Mouse (Mus musculus): ENCODE results near the gene Zbtb16.

The Zbtb16 gene

DNA sequence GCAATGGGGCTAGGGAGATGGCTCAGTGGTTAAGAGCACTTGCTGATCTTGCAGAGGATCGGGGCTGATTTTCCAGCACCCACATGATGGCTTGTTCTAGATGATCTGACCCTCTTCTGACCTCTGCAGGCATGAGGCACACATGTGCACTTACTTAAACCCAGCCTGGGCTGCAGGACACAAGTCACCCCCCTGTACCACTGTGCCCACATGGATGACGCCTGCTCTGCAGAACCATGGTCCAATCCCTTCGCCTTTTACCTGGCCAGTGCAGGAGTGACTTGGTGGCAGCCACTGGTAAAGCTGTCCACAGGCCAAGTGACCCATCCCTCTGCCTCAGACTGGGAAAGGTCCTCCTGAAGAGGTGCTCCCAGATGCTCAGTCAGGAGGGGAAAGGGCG is 67.1 kb downstream of the Zbtb16 start:
- no peak for DNase-seq (ENCODE audit: low spot score in 2 of 2)

DNA sequence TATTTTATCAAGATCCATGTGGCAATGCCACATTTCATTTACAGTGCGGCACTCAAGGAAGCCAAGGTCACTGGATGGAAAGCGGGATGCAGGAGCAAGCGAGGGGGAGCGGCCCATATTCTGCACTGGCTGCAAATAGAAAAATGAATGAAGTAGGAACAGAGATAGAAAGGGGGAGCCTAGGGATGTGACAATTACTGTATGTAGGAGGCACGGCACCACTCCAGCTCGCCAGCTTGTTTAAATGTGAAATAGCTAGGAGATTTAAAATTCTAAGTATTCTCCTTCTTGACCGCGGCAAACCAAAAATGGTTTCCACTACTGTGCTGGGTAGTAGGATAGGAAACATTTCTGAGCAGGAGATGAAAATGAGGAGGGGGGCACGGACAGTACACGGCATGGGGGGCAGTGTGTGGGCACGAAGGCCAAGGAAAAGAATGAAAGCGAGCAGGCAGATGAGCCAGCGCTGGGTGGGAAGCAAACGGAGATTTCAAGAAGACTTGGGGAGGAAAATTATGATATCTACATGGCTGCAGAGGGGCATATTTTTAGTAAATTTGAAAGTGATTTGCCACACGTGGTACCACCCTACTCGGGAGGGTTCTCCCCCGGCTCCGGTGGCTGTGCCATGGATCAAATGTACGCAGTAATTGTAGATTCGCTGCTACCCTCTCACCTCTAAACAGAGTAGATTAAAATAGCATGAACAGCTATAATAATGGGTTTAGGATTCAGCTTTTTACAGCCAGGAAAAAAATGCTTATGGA is 68.2 kb downstream of the Zbtb16 start:
- no peak for DNase-seq (ENCODE audit: low spot score in 2 of 2)

GRCm38 (mm10) chr9:48765927-48766326 is 70.1 kb downstream of the Zbtb16 start:
- no peak for DNase-seq (ENCODE audit: low spot score in 2 of 2)

DNA sequence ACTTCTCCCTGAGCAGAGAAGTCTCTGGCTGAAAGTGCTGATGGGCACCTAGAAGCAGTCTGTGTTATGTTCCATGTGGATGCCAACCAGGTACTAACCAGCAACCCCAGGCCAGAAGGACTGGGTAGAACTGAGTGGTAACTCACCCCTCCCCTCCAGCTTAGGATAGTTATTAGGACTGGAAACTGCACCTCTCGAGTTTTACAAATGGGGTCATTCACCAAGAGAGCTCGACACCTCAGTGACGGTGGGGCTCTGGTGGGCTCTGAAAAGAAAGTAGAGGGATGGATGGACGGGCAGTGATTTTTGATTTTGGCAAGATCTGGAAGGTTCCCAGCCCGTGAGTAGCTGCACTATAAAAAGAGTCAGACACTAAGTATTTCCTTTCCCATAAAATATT is 71.7 kb downstream of the Zbtb16 start:
- DNase-seq (ENCODE audit: low spot score in 2 of 2) = no peak

DNA sequence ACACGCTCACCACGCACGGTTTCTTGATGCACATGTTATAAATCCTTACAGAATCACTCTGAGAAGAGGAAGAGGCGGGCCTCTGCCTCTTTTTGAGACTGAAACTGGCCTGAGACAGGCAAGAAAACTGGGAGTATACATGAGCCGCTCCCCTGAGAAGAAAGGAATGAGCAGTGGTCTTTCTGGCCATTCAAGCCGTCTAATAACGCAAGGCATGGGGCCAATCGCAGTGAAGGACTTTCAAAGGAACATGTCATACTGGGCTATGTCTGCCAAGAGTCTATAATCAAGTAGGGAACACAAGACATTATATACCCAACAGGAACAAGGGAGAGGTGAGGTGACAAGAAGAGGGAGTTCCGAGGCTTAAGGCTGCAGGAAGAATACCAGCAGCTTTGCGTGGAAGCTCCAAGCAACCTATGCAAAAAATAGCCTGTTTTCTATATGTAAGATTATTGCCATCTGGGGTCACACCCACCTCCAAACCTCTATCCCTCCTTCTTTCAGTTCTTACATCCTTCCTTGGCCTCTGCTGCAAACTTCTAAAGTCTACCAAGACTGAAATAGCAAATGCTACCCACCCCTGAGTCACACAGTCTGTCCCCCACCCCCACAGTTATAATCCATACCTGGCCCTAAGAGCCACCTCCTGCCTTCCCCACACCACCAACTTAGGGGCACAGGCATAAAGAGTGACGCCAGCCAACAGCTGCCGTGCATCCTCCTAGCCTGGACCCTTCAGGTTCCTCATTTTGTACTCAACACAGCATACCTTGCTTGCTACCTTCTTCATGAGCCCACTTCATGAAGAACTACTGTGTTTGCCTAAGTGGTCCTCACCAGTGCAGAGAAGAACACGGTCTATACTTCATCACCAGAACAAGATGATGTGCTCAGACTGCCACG is 74.0 kb downstream of the Zbtb16 start:
- no peak for DNase-seq (ENCODE audit: low spot score in 2 of 2)

DNA sequence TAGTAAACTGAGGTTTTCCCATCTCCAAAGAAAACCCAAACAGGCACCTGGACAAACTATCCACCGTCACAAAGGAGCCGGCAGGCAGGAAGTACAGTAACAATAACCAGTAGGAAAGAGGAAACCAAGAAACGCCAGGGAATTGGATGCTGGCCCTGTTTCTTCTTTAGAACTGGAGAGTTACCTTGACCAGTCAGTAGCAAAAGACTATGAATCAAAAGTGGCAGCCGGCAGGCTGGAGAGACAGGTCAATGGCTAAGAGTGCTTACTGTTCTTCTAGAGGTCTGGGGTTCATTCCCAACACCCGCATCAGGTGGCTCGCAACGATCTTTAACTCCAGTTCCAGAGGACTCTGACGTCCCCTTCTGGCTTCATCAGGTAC is 74.9 kb downstream of the Zbtb16 start:
- no peak for DNase-seq (ENCODE audit: low spot score in 2 of 2)

DNA sequence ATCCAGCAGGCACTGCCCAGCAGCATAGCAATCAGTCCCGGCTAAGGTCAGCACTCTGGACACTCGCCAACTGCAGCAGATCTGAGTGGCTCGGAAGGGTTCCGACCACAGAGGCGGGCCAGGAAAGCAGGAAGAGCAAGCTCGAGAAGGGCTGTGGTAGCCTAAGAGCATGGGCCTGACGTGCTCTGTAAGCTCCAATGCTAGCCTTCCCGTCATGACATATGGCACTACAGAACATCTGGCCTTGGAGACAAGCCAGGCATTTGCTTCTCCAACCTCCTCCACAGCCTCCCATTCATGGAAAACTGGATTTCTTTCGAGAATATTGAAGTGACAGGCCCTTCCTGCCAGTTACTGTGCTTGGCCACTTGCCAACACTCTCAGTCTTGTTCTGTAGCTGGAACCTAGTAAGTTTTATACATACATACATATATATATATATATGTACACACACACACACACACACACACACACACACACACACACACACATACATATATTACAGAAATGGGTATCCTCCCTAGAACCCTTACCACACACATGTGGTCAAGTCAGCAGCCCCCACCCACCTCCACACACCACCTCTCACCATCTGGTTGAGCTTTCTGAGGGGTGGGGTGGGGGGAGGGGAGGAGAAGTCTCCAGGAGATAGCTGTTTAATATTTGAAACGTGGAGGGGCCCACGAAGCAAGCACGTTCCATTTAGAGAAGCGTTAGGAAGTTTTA is 75.4 kb downstream of the Zbtb16 start:
- DNase-seq (ENCODE audit: low spot score in 2 of 2) = peak; percentile 28 to 45

- DNase-seq (ENCODE audit: low spot score in 2 of 2) = no peak
Observed at GRCm38 (mm10) chr9:48759098-48759497, 76.9 kb downstream of the Zbtb16 start.

DNA sequence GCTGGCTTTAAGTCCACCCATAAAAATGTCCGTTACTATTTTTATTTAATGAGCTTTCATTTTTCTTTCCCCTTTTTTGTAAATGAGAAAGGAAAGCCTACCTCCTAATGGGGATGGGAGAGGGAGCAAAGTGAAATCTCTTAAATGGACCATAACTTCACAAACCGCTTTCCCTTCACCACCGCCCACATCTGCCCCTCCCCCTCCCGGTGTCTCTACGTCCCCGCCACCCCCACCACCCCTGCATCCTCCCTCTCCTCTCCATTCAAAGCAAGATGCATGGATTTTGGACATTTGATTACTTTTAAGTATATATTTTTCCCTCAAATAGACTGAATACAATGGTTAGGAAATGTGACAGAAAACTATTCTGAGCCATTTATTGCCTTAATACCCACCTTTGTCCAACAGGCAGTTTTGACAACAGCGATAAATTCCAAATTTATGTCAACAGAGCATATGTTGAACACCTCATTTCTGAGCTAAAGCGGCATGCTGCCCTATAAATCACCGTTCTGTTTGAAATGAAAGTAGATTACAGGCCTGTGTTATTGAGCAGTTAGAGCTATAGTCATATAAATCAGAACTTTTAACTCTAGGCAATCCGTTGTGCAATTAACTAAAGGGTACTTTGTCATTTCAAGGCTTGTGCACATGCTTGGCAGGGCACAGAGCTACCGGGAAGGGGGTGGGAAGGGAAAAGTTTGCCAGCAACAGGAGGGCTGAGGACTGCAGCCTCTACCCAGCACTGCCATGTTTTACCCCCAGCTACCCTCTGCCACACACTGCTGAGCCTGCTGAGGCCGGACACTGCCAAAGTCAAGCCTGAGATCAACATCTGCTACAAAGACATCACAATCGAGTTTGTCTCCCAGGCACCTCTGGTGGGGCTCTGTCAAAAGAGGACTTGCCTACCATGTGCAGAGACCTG is 78.1 kb downstream of the Zbtb16 start:
- no peak for DNase-seq (ENCODE audit: low spot score in 2 of 2)

GRCm38 (mm10) chr9:48756261-48756812 is 79.7 kb downstream of the Zbtb16 start:
- no peak for DNase-seq (ENCODE audit: low spot score in 2 of 2)

DNA sequence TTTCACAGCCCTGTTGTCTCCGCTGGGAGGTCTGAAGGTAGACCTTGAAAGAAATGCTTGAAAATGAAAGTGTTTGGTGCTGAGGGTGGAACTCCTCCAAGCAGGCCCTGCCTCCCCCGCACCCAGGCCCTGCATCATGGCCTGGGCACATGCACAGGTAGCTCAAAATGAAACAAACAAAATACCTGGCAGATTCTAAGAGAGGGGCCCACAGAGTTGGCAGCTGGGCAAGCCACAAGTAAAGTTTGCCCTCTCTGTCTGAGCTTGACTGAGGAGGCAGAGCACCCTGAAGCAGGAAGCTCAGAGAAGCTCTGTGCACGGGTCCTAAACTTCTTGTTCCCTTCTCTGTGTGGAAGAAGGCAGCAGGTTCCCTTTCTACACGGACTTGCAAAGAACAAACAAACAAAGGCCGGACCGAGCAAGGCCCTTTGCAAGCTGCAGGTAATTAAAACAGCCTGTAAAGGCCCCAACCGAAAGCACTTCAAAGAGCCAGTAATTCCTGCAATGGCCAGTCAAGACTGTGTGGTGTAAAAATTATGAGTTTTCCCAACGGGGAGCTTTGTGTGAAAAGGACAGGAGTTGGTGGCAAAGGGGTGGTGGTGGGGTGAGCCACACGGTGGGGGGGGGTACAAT is 80.5 kb downstream of the Zbtb16 start:
- DNase-seq (ENCODE audit: low spot score in 2 of 2) = no peak

DNA sequence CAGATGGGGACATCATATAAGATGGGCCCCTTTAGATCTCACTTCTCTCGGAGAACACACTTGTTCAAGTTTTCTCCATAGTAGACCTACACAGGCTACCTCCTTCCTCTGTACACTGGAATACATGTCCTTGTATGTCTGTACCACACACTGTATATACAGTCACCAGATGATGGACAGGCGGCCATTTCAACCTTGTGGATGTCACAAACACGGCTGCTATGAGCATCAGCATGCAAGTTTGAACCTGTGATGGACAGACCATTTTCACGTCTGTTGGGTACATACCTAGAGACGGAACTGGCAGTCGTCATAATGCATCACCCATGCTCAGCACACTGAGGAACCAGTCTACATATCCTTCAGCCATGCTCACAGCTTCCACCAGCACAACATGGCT is 81.6 kb downstream of the Zbtb16 start:
- no peak for DNase-seq (ENCODE audit: low spot score in 2 of 2)

GRCm38 (mm10) chr9:48753881-48754280 is 82.1 kb downstream of the Zbtb16 start:
- DNase-seq (ENCODE audit: low spot score in 2 of 2) = no peak

DNA sequence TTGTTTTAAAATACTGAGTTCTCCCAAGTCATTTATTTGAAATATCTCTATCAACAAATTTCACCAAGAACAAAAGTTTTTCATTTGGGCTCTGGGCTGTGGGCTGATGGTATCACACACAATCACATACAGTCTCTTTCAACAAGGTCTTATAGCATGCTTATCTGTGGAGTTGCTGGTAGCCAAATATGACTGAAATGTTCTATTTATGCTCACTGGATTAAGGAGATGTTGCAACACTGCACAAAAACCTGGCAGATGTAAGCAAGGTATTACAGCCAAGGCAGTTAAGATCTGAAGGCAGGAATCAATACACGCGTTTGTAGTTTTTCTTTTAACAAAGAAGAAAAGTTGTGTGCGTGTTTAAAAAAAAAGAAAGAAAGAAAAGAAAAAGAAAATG is 84.1 kb downstream of the Zbtb16 start:
- no peak for DNase-seq (ENCODE audit: low spot score in 2 of 2)

GRCm38 (mm10) chr9:48749666-48750065 is 86.4 kb downstream of the Zbtb16 start:
- no peak for DNase-seq (ENCODE audit: low spot score in 2 of 2)

GRCm38 (mm10) chr9:48749168-48749567 is 86.9 kb downstream of the Zbtb16 start:
- DNase-seq (ENCODE audit: low spot score in 2 of 2) = no peak

DNA sequence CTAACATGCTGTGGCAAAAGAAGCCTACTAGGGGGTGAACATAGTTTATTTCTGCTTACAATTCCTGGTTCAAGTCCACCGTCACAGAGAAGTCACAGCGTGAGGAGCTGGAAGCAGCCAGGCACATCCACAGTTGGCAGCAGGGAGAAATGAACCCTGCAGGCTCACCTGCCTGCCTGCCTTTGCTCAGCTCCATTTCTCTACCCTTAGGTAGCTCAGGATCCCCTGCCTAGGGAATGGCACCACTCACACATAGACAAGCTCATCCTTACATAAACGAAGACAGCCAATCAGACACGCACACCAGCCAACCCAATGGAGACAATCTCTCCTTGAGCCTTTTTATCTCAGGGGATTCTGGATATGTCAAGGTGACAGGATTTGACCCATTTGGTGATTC is 87.3 kb downstream of the Zbtb16 start:
- no peak for DNase-seq (ENCODE audit: low spot score in 2 of 2)

GRCm38 (mm10) chr9:48748216-48748615 is 87.8 kb downstream of the Zbtb16 start:
- DNase-seq (ENCODE audit: low spot score in 2 of 2) = no peak

- no peak for DNase-seq (ENCODE audit: low spot score in 2 of 2)
Observed at GRCm38 (mm10) chr9:48746506-48746905, 89.5 kb downstream of the Zbtb16 start.

DNA sequence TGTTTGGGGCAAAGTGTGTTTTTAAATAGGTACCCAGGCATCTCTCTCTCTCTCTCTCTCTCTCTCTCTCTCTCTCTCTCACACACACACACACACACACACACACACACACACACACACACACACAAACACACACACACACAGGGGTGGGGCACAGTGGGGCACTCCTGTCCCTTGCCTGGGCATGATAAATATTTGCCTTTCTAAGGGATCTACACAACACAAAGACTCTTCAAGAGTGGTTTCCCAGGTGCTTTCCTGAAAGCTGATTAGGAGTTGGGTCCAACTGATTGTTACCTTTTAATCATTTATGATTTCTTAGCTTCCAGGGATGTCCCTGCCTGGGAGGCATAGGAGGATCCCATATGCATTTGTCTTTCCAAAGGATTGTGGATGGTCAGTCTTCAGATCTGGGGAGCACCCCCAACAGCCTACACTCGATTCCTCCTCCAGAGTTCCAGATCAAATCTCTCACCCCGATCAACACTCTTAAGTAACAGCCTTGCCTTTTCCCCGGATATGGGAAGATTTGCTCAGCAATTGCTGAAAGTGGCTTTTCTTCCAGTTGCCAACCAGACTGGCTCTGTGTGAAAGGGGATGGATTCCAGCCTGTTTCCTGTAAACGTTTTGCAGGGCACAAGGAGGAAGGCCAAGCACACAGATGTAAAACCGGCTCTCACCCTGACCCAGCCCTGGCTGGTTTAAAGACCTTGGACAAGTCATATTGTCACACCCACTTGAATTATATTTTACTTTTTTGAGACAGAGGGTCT is 90.5 kb downstream of the Zbtb16 start:
- DNase-seq (ENCODE audit: low spot score in 2 of 2) = no peak

Measured in frontal cortex, postnatal 25 days (tissue).